Mouse (Mus musculus): ENCODE measurements around the gene Fcnb.

Fcnb gene

DNA sequence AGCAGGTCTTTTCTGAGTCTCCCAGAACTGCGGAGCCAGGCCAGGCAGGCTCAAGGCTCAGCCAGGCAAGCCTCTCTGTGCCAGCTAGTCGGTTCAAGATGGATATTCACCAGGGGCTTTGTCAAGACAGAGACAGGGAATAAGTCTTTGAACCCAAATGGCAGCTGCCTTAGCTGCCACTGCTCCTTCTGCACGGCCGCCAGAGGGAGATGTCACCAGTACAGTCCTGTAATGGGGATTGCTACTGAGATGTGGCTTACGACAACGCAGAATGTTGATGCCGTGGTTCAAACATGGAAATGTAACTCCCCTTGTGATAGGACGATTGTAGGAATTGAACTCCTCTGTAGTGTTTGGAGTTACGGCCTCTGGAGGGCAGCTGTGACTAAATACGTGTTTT, 1.4 kb upstream of the Fcnb start:
- DNase-seq (ENCODE audit: low read depth, low spot score): no peak

DNA sequence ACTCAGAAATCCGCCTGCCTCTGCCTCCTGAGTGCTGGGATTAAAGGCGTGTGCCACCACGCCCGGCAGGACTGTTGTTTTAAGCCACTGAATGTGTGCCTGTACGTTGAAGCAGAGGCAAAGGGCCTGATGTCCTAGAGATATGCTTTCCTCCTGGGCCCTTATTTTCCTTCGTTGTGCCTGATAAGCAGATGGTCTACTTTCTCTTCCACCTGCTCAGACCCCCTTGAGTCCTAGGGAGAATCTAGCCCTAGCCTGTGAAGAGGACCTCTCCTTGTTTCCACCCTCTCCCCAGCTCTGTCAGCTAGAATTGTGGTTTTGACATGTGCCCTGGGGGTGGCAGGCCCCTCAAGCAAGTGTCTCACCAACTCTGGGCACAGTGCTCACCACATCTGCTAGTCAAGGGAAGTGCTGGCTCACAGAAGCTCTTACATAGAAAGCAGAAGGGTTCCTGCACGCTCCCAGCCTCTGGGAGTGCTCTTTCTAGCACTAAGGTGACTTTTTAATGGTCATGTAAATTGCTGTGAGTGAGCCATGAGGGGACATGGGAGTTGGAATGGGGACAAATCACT, 9.0 kb downstream of the Fcnb start:
- no peak for DNase-seq (ENCODE audit: low read depth, low spot score)

DNA sequence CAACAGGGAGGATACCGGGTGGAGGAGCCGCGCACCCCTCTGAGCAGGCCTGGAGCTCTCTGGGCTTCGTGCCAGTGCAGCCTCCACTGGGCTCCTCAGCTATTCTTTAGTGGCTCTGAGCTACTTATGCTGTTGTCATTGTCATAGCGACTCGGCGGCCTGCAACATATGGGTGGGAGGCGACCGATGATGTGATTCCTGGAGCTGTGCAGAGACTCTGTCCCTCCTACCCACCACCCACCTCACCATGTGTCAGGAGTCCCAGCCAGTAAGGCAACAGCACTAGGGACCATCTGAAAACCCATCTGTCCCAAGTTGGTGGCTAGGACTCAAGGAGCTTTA, 16.2 kb downstream of the Fcnb start:
- no peak for DNase-seq (ENCODE audit: low read depth, low spot score)

DNA sequence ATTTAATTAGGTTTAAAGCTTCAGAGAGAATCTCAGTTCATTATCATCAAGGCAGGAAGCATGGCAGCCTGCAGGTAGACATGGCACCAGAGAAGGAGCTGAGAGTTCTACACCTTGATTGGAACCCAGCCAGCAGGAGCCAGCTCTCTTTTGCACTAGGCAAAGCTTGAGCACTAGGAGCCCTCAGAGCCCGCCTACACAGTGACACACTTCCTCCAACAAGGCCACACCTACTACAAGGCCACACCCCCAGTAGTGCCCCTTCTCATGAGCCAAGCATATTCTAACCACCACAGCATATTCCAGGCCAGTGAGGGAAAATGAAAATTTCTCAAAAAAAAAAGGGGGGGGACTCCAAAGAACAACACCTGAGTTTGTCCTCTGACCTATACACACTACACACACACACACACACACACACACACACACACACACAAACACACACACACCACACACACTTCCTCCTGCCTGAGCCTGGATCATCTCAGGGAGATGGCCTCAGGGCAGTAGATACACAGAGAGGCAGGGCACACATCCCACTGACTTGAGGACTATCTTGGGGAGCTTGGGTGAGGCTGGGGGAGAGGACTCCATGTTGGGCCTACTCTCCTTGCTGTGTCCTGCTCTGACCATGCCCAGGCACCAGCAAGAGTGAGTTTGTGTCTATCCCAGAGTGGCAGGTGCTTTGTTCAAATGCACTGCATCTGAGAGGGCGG, 16.7 kb downstream of the Fcnb start:
- no peak for DNase-seq (ENCODE audit: low read depth, low spot score)

DNA sequence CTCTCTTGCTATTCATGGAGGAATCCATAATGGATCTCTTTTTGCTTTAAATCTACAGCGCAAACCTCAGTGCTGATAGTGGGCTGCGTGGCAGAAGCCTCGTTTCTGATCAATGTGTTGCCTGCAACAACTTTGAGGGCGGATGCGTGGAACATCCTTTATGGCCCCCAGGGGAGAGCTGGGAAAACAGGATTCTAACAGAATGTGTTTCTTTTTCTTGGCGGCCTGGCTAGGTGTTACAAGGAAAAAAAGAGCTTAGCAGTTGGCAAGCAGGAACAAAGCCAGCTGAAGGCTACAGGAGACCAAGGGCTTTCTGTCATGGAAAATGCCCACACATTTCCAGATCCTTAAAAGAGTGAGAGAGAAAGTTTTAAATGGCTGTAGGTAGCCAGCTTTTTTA, 17.5 kb downstream of the Fcnb start:
- no peak for DNase-seq (ENCODE audit: low read depth, low spot score)

DNA sequence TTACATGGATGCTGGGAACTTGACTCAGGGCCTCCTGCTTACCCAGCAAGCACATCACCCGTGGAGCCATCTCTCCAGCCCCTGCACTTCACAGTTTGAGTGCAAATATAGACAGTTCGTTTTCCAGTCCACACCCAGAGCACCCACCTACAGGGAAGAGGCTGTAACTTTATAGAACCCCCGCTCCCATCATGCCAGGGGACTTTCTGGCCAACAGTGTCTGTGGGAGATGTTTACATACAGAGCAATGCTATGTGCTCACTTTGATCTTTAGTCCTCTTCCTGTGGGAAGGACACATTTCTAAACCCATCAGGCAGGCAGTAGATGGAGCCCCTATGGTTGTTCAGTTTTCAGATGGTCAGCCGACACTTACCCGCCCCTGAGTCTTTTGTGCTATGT, 18.0 kb downstream of the Fcnb start:
- DNase-seq (ENCODE audit: low read depth, low spot score): no peak

DNA sequence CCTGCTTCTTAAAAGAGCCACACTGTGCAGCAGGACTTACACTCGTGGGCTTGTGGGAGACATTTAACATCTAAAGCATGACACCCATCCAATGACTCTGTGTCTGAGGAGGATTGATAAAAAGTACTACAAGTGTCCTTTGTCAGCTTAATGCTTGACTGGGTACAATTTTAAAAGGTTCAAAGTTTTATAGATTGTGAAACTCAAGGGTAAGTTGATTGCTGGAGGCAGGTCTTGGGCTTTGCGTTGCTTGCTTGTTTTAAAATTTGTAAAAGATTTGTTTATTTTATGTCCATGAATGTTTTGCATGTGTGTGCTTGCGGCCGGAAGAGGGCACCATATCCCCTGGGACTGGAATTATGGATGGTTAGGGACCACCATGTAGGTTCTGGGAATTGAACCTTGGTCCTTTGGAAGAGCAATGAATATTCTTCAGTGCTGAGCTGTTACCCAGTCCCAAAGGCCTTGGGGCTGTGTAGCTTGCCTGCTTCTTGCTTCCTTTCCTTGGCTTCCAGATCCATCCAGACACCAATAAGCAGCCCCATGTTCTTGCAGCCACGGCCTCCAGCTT, 19.5 kb downstream of the Fcnb start:
- no peak for DNase-seq (ENCODE audit: low read depth, low spot score)

DNA sequence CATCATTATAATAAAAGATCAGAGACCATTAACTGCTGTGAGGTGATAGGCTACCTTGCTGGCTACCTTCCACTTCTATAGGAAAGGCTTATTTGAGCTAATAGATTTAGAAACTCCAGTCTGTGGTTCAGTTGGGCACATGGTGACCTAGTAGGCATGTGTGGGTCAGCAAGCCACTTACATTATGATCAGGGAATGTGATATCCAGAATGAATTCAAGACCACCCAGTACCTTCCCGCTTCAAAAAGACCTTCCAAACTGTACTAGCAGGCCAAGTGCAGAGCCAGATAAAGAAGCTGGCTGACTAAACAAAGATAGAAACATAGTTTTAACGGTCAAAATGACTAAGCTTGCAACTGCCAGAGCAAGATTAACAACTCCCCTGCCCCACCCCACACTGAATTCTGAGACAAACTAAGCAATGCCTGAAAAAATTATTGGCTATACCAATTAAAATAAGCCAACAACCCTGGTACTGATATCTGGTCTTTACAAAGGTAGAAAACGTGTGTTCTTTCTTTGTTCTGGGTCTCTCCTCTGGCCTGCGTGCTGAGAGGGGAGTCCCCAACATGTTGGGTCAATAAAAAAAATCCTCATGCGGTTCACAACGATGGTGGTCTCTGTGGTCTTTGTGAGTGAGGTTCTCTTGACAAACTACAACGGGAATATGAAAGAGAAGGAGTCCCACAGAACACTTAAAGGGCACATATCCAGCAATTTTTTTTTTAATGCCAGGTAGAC, 20.2 kb downstream of the Fcnb start:
- no peak for DNase-seq (ENCODE audit: low read depth, low spot score)

DNA sequence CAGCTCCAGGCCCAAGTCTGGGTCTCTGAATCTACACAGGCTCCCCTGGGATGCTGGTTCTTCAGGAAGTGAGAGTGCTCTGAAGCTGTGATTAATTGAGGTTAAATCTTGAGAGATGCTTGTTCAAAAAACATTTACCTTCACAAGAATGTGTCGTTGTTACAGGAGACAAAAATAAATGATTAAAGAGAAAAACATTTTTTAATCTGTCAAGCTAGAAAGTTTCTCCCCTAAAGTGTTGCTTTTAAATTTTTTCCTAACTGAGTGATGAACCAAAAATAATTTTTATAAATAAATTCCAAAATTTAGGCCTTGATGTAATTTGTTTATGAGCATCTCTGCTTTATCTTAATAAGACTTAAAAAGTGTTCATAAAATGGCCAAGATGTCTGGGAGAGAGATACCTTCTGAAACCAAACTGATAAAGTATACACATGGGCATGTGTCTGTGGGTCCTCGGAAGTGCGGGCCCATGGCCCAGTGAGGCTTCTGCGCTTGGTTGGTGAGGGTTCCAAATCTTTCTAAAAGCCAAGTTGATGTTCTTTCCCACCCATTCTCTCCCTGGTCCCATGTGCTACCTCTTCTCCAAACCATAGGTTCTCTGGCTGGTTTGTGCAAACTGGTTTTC, 20.9 kb downstream of the Fcnb start:
- no peak for DNase-seq (ENCODE audit: low read depth, low spot score)

DNA sequence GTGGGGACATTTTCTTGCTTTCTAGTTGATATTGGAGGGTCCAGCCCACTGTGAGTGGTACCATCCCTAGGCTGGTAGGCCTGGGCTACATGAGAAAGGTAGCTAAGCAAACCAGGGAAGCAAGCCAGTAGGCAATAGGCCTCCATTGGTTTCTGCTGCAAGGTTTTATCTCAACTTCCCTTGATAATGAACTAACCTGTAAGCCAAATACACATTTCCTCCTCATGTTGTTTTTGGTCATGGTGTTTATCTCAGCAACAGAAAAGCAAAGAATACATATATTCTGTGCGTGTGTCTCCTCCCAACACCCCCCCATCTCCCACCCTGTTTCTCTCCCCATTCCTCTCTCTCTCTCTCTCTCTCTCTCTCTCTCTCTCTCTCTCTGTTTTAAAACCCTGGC, 24.8 kb downstream of the Fcnb start:
- no peak for DNase-seq (ENCODE audit: low read depth, low spot score)

DNA sequence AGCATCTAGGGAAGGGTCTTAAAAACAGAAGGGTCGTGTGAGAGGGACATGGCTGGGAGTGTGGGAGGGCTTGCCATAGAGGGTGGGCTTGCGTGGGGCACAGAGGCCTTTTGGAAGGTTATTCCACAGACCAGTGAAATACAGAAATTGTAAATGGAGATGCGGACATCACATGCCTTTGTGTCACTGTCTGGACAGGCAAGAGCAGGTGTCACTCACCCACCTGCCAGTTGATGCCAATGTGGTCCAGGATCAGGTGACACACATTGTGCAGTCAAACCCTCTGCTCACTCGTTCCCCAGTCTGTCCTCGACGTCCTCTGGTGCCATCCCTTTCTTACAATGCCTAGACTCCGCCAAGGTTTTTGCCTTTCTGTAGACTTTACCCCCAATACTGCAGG, 37.6 kb downstream of the Fcnb start:
- DNase-seq (ENCODE audit: low read depth, low spot score): no peak

DNA sequence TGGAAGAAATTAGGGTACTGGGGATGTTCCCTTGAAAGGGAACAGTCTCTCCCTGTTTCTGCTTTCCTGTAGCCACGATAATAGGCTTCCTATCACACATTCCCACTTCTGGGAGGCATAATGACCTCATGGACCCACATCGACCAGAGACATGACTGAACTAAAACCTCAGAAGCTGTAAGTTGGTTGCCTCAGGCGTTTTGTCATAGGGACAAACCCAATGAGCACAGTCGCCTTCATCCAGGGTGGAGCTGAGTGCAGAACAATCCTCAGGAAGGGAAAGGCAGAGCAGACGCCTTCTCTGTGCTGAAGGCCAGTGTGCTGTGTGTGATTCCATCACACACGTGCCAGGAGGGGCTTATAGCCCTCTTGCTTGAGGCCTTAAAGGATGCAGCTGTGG, 38.4 kb downstream of the Fcnb start:
- no peak for DNase-seq (ENCODE audit: low read depth, low spot score)

DNA sequence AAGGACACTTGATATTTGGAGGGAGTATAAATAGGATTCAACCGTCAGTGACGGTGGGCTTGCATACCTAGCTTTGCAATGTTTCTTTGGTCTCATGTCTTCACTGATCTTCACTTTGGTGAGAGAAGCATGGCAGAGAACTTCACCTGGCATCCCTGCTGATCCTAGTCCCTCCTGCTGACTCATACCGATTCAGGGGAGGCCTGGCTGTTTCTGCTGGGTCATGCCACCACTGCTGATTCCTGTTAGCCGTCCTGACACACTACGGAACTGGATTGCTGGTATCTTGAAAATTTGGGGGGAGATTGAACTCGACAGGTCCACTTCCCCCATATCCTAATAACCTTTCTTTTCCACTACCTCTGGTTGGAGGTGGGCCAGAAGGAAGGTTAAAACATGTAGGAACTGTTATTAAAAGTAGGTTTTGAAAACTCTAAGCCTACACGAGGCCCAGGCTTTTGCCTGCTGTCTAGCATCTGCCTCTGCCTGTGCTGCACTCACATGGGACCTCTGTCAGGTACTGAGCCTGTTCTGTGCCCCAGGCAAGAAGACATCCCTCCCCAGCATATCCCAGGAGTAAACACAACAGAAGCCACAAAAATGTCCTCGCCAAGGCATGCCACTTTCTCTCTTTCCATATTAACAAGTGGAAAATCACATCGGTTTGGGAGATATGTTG, 39.6 kb downstream of the Fcnb start:
- no peak for DNase-seq (ENCODE audit: low read depth, low spot score)

DNA sequence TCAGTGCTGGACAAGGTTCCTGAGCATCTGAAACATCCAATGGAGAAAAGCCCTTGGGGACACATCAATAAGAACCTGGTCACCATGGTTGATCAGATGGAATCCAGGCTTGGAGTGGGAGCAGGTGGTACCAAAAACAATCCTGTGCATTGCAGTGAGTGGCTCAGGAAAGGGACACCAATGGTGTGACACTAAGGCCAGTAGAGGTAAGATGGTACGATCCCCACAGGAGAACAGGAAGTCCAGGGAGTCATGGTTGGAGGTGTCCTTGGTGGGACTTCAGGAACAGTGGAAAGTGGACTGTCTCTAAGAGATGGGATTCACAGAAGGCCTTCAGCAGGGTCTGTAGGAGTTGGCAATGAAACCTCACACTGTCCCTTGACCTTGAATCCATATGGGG, 44.2 kb downstream of the Fcnb start:
- no peak for DNase-seq (ENCODE audit: low read depth, low spot score)

DNA sequence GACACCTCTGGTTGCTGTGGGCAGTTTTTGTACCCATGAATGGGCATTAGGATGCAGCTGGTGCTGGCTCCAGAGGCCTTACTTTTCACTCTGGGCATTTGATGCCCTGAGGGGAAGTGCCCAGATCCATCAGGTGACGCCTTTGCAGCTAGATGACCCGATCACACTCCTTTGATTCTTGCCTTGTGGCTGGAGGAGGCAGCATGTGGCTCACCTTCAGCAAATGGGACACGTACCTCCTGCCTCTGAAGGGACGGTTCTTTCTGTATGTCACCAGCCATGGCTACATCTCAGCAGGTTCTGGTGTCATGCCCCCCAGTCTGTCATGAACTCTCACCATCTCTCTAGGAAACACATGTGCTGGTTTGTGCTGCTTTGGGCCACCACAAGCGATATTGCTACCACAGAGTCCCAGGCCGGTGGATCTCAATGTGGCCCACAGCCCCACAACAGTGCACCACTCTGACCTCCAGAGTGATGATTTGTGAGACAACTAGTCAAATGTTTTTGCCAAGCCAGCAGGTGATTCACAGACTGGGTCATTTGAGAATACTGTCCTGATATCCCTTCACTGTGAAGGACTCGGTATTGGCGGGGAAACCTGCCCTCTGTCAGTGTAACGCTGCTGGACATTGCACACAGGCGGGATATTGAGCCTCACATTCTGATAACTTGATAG, 44.9 kb downstream of the Fcnb start:
- no peak for DNase-seq (ENCODE audit: low read depth, low spot score)

DNA sequence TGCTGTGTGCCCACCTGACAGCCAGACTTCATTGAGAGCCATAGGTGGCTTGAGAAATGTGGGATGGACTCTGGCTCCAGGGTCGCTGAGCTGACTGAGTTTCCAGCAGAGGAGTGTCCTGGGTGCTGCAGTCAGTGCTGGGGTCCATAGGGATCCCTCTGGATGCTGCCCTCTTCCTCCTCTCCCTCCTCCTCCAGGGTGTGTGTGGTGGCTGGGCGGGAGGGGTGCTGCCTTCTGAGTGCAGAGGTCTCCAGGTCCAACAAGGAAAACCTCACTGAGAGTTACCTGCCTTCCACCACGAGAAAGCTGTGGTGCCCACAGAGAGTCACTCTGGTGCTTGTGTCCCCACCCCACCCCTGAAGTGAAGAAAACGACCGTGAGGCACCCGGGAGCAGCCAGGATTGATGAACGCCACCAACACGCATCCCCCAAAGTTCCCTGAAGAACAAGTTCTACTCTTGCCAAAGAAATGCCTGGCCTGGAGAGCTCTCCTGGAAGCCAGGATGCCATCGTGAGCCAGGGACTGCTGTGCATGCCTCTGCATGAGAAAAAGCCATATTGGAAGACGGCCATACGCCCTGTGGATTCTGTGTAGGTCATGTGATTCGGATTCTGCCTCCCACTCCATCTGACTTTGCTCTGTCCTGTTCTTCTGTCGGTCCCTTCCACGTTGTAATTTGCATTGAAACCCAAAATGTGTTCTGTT, 46.1 kb downstream of the Fcnb start:
- no peak for DNase-seq (ENCODE audit: low read depth, low spot score)

DNA sequence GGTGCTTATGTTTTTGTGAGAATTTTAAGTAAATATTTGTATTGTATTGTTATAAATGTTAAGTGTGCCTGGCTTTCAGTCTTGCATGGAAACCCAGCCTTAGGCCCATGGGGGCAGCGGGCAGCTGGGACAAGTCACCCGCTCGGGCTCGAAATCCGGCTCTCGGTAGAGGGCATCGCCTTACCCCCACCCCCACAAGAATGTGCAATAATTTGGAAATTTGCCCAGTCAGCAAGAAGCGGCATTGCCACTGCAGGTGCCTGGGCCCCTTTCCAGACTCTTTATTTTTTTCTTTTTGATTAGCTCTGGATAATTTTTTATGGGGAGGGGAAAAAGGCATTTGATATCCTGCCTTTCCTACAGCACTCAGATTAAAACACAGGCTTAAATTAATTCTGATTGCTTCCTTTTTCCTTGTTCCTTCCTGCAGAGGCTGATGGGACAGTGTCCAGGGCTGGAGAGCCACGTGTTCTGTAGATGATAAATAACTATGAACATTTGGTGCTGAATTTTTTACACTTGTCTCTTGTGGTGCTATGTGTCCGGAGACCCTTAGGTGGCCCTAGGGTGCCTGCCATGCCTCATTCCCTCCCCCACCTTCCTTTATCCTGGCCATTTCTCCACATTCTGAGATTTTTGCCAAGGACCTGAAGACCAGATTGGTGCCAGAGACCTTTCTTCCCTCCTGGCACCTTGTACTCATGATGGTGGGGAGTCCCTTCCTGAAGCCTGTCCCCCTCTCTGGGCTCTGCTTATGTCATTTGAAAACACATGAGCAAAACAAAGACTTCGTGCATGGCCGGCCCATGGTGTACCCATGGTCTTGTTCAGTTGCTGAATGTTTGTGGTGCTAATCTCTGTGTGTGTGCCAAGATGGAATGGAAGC, 46.9 kb downstream of the Fcnb start:
- no peak for DNase-seq (ENCODE audit: low read depth, low spot score)

DNA sequence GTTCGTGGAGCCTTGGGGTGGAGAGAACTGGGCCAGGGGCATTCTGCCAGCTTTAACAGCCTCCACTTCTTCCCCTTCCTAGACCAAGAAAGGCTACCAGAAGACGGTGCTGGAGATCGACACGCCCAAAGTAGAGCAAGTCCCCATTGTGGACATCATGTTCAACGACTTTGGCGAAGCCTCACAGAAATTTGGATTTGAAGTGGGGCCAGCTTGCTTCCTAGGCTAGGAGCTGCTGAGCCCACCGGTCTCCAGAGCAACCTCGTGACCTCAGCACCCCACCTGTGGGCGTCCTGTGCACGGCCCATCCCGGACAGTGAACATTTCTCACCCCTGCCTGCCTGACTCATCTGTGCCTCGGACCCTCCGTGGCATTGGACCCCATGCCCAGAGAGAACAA, 47.9 kb downstream of the Fcnb start:
- DNase-seq (ENCODE audit: low read depth, low spot score): no peak

DNA sequence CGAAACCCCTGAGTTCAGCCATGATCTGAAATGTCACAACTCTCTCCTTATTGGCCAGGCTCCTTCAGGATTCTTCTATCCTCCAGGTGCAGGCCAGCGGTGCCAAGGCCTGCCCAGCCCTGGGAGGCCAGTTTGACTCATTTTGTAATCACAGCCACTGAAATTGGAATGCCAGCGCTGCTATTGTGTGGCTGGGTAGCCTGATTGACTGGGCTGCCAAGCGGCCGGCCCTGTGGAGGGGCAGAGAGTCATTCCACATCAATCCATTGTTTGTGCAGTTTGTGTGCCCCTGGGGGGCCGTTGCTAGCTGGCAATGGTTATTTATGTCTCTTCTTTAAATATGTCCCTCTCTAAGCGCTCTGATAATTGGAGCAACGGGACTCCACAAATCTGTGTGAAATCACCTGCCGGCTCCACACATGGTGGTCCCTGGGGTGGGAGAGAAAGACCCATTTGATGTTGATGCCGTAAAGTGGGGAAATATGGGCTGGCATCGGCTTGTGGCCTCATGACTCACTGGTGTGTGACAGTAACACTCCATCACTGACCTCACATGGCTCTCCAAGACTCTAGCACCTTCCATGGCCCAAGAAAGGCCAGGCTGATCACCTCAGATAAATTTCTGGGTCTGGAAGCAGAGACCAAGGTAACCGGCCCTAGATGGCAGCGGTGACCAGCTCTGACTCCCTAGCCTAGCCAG, 50.5 kb downstream of the Fcnb start:
- no peak for DNase-seq (ENCODE audit: low read depth, low spot score)
